Mouse (Mus musculus) induced T-regulatory cell, adult 2 months (primary cell): Measurements from ENCODE around the gene Vmn1r143.
"Not testable (repeated sequence)": the region's sequence is repeated elsewhere in the genome, so short reads cannot be mapped to it uniquely, and the experiment has no call there.

ENCODE experiments used
- DNase-seq: peaks from one replicate; pipeline ENCODE4 v3.0.0-alpha.2; 2012; ENCODE audit warnings: low read depth

Gene Vmn1r143

GRCm38 (mm10) chr7:22189077-22189476 is at the start of gene Vmn1r143:
Vmn1r143 (plus strand) TSS chr7:22189377.
- not testable (repeated sequence) for DNase-seq

GRCm38 (mm10) chr7:22163935-22164334 is 25.2 kb upstream of the Vmn1r143 start, which contains the start of gene Vmn1r142:
Vmn1r142 (minus strand) TSS chr7:22164035.
- DNase-seq = not testable (repeated sequence)

- not testable (repeated sequence) for DNase-seq
Measured at GRCm38 (mm10) chr7:22201164-22201563, 12.0 kb downstream of the Vmn1r143 start, which contains the start of gene Gm8653. Gm8653 (minus strand) TSS chr7:22201264.

- not testable (repeated sequence) for DNase-seq
Measured at GRCm38 (mm10) chr7:22229384-22229783, 40.2 kb downstream of the Vmn1r143 start, which contains the start of gene Gm8453. Gm8453 (minus strand) TSS chr7:22229484.
